In genomic region chr12:16563427-16563826, GRCm38 (mm10) we compare ENCODE assay signal across 9 mouse cellular contexts. TPM values are rescaled to one million over a fixed set of nuclear protein-coding genes. Genes with fewer than 3 reads are reported as not detected.
A peak's percentile ranks its signal among the peaks of the same experiment; 100 is the strongest.
DNase-seq lines count a peak whose midpoint lies in the region; TF ChIP-seq lines count a peak whose summit lies in the region.
"Had no signal": no experiment of that assay in that cellular context is flagged by ENCODE, and none has a peak within 500 bp of the region (broad histone marks: within the 10 kb centered on the region; RNA-seq: fewer than 3 reads in every experiment).

No protein-coding gene starts in this region.

- DNase-seq in heart, adult 2 months, result no peak
- DNase-seq in heart, postnatal 25 days (ENCODE audit: low spot score), result no peak
- DNase-seq in thymus, adult 2 months, result peak; percentile 22
- DNase-seq in thymus, postnatal 0 days (ENCODE audit: low spot score), result no peak
- peak; percentile 44 for DNase-seq in embryo, embryonic 9.5 days (ENCODE audit: extremely low spot score)
- peak; percentile 65 for DNase-seq in left cerebral cortex, postnatal 4 days
- DNase-seq in right cerebral cortex, postnatal 14 days, result peak; percentile 64
- no peak for DNase-seq in urinary bladder, postnatal 4 days (ENCODE audit: low spot score in 2 of 2)

- no peaks in the 10 kb centered on the region for H3K4me1 ChIP-seq in heart, adult 2 months (ENCODE audit: control insufficient read depth, insufficient read depth, low read length)
- H3K4me1 ChIP-seq in thymus, adult 2 months (replicated peaks; ENCODE audit: control insufficient read depth, insufficient read depth, low read length), result no peaks in the 10 kb centered on the region
- H3K4me1 ChIP-seq: lung, embryonic 15.5 days had no signal

- no peak overlapping the region for H3K27ac ChIP-seq in heart, adult 2 months
- H3K27ac ChIP-seq in thymus, adult 2 months (ENCODE audit: control insufficient read depth, insufficient read depth, low read length), result no peak overlapping the region
- H3K27ac ChIP-seq: lung, embryonic 15.5 days had no signal

- no peak for TF ChIP-seq POLR2A in heart, adult 2 months (IDR thresholded peaks at IDR 0.05; ENCODE audit: insufficient read depth, low read depth, low read length)
- TF ChIP-seq POLR2A in thymus, adult 2 months (IDR thresholded peaks at IDR 0.05; ENCODE audit: control insufficient read depth, extremely low read depth, insufficient read depth, low read length, poor library complexity), result no peak

- no peak overlapping the region for H3K9ac ChIP-seq in heart, adult 2 months (ENCODE audit: low read depth, low read length)
- H3K9ac ChIP-seq: lung, embryonic 15.5 days had no signal

- peak; percentile 73 for TF ChIP-seq CTCF in heart, adult 2 months (IDR thresholded peaks at IDR 0.05)
- 0 out of 2 replicates have a peak, but pooled peaks have one; percentile 45 for TF ChIP-seq CTCF in thymus, adult 2 months (IDR thresholded peaks at IDR 0.05; ENCODE audit: borderline replicate concordance, control insufficient read depth, extremely low read depth, insufficient read depth, low read length, poor library complexity)

- no peaks in the 10 kb centered on the region for H3K27me3 ChIP-seq in heart, adult 2 months (ENCODE audit: control insufficient read depth, insufficient read depth, low read length)
- no peaks in the 10 kb centered on the region for H3K27me3 ChIP-seq in thymus, adult 2 months (ENCODE audit: control insufficient read depth, insufficient read depth, low read length)
- H3K27me3 ChIP-seq: lung, embryonic 15.5 days had no signal

- no peak overlapping the region for H3K4me3 ChIP-seq in heart, adult 2 months
- H3K4me3 ChIP-seq in thymus, adult 2 months (ENCODE audit: control insufficient read depth, insufficient read depth, low read length), result no peak overlapping the region
- H3K4me3 ChIP-seq: lung, embryonic 15.5 days had no signal

- WGBS in heart, adult 2 months, result 72% methylated on average over 9 of the region's 9 CpGs
- WGBS in thymus, adult 2 months, result 87% methylated on average over 9 of the region's 9 CpGs

- intact Hi-C loops in heart, adult 2 months (cut with DNase I), result no loop called here
- intact Hi-C loops in heart, postnatal 25 days (cut with DNase I), result no loop called here
- intact Hi-C loops in left cerebral cortex, postnatal 4 days (cut with DNase I), result loop anchor here (10.0 kb wide), 1 partner anchor 71 kb away; no protein-coding TSS in a partner anchor

- TF ChIP-seq EP300 in heart, adult 2 months (IDR thresholded peaks at IDR 0.05; ENCODE audit: insufficient read depth, low read depth, low read length), result no peak

- no peaks in the 10 kb centered on the region for H3K36me3 ChIP-seq in heart, adult 2 months (ENCODE audit: control insufficient read depth, insufficient read depth, low read length)
- peaks cover 9% of the 10 kb centered on the region for H3K36me3 ChIP-seq in thymus, adult 2 months (ENCODE audit: control insufficient read depth, insufficient read depth, low read length)
- H3K36me3 ChIP-seq: lung, embryonic 15.5 days had no signal

- H3K79me2 ChIP-seq in heart, adult 2 months (replicated peaks; ENCODE audit: control insufficient read depth, insufficient read depth, low read length), result no peaks in the 10 kb centered on the region; the same call in 1 of the 2 replicates

RNA-seq across cellular contexts. Expression of gene Lpin1, which starts 47.3 kb away (rescaled TPM):
- total RNA-seq in heart, adult 2 months (2021), result 100 to 1,000 TPM; 160 to 171 TPM
- 96.8 and 110 TPM in 2 replicates for polyA plus RNA-seq in heart, adult 2 months (2012; rRNA removed)
- 100 to 1,000 TPM; 161 to 169 TPM for total RNA-seq in heart, postnatal 25 days (2021)
- polyA plus RNA-seq in thymus, adult 2 months (2012; rRNA removed), result 24.2 and 24.3 TPM in 2 replicates
- polyA plus RNA-seq in thymus, postnatal 0 days (2015; fragmentation: Nextera tagmentation; extraction: Ambion mirVana), result 6.4 and 6.5 TPM in 2 replicates
- total RNA-seq in left cerebral cortex, postnatal 4 days (2021), result 10 to 100 TPM; 16.7 to 19.5 TPM

Comparison
In these comparisons a context has a peak if more than half of its experiments do, and no peak if none do; other contexts are left out.
1. DNase-seq: peak in thymus, adult 2 months (single experiment), embryo, embryonic 9.5 days (single experiment), left cerebral cortex, postnatal 4 days (single experiment) and right cerebral cortex, postnatal 14 days (single experiment); none in heart, adult 2 months (0 of 2), heart, postnatal 25 days (single experiment), thymus, postnatal 0 days (single experiment) and urinary bladder, postnatal 4 days (0 of 2).
2. RNA of gene Lpin1, which starts 47.3 kb away (total RNA-seq): 160 to 171 TPM in heart, adult 2 months and 161 to 169 TPM in heart, postnatal 25 days; 16.7 to 19.5 TPM in left cerebral cortex, postnatal 4 days; every median in the first group is over 4 times any median in the second.